Mouse (Mus musculus): ENCODE measurements around the gene Dchs2.
A peak's percentile ranks its signal among the peaks of the same experiment; 100 is the strongest.
"Not testable (repeated sequence)": the region's sequence is repeated elsewhere in the genome, so short reads cannot be mapped to it uniquely, and the experiment has no call there.

Gene Dchs2

DNA sequence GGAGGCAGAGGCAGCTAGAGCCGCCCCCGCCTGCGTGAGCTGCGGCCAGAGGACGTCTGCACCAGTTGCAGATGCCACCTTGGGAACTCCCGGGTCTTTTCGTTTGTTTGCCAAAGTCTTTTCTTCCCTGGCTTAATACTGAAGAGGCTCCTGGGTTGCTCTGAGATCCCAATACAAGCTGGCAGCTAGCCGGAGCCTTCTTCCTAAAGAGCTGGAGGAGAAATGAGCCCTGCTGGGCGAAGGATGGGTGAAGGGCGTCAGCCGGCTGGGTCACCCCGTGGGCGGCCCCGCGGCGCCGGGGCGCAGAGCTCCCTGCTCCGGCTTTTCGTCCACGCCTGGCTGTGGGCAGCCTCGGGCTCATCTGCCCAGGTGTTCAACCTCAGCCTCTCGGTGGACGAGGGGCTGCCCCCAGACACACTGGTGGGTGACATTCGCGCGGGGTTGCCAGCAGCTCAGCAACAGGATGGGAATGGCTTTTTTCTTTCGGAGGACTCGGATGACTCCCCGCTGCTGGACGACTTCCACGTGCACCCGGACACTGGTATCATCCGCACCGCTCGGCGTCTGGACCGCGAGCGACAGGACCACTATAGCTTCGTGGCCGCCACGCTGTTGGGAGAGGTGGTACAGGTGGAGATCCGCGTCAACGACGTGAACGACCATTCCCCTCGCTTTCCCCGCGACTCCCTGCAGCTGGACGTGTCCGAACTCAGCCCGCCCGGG is at the start of gene Dchs2:
Dchs2 (plus strand) TSS at position 223 of the 723 bp plus-strand sequence.
- no peak for DNase-seq (ENCODE audit: low spot score in 2 of 2)

DNA sequence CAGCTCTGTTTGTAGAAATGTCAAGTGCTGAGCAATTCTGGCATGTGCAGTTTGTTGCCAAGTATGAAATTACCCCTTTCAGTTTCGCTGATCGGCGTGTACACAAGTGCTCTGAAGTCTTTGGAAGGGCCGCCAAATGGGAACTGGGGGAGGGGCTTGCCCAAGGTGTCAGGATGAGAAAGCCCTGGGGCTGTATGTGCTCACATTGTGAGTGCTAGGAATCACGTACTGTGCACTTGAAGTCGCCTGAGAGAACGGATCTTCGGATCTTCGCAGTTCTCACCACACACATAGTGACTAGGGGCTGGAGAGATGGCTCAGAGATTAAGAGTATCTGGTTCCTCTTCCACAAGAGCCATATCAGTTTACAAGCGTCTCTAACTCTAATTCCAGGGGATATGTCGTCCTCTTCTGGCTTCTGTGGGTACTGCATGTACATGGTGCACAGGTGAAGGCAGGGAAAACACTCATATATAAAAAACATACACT is 47.1 kb upstream of the Dchs2 start:
- peak; percentile 18 to 45 for DNase-seq (ENCODE audit: low spot score in 2 of 2)

DNA sequence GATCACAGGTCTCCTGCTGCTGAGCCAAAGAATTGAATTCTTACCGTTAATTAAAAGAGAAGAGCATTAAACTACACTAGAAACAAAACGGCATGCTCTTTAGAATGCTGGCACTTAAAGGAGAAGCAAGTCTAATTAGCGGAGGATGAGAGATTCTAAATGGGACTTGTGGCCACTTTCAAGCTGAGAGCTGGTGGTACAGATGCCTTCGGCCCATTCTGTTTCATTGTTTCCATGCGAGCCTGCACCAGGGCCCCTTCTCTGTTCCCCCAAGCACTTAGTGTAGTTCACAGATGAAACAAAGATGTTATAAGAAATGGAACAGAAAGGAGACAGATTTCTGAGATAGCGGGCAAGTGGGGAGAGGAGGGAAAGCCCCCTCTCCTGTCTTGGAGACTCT is 30.2 kb upstream of the Dchs2 start:
- no peak for DNase-seq (ENCODE audit: low spot score in 2 of 2)

DNA sequence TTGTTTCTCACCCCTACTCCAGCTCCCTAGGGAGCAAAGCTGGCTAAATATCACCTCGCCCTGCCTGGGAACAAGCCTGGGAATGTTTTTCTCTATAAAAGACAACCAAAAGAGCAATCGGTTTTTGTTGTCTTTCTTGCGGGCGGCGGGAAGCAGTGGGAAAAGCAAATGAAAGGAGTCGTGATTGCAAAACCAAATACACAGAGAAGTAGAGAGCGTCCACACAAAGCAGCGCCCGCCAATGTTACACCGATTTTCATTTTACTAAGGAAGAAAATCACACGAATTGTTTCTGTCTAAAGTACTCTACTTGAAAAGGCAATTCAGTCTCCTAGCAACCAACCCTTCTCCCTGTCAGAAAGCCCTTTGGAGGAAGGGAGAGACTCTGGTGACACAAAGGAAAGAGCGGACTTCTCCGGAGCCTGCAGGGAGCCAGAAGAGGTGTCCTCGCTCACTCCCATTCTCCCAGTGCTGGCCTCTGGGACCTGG is 29.2 kb upstream of the Dchs2 start:
- DNase-seq (ENCODE audit: low spot score in 2 of 2): no peak

DNA sequence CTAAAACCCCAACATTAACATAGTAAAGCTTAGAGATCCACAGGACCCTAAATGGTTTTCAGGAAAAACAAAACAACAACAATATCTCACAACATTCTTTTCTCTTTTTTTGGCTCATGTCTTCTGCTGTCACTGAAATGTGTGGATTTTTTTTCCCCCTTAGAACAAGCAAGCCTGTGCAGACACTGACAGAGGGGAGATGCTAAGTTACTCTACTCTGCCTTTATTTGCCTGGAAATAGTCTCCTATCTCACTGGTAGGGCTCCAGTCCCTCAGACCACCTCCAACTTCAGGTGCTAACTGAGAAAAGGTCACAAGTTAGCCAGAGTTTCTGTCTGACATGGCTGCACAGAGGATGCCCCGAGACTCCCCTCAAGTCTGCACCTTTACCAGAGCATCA is 28.6 kb upstream of the Dchs2 start:
- no peak for DNase-seq (ENCODE audit: low spot score in 2 of 2)

DNA sequence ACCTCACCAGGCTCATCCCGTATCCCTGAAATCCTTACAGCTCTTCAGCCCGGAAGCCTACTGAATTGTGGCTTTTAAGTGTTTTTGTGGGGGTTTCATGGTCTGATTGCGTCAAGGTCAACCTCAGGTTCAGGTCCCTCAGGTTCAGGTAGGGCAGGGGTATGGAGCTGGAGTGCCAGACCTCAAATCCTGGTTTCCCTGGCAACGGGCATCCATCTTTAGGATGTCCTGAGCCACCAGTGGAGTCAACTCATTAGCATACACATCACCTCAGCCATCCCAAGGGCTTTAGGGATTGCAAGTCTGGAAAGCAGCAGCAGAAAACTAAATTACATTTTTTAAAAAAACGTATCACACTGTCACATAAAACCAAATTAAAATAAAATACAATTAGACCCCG is 28.1 kb upstream of the Dchs2 start:
- no peak for DNase-seq (ENCODE audit: low spot score in 2 of 2)

DNA sequence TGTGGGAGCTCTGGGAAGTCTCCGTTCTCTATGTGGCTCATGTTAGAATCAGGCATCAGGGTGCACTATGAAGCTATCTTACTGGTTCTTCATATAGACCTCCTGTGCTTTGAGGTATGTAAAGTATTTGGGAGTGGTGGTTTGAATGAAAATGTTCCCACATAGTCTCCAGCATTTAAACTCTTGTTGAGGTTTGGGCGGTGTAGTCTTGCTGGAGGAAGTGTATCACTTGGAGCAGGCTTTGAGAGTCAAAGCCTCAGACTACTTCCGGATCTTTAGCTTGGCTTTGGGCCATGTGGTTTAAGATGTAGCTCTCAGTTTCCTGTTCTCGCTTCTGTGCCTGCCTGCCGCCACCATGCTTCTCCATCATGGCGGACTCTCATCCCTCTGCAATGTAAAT is 25.5 kb upstream of the Dchs2 start:
- DNase-seq (ENCODE audit: low spot score in 2 of 2): no peak

DNA sequence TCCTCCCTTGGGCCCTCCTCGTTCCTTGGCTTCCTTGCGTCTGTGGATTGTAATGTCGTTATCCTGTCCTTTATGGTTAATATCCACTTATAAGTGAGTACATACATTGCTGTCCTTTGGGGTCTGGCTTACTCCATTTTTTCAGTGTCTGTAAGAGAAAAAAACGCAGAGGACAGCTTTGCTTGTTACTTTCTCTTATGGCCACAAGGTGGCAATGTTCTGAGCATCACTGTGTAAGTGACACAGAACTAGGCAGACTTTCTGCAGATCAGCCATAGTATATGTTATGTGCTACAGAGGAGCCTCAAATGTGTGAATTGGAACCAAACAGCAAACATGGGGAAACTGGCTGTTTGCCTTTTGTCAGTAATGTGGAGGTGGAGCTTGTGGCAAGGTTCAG is 17.6 kb upstream of the Dchs2 start:
- DNase-seq (ENCODE audit: low spot score in 2 of 2): no peak

DNA sequence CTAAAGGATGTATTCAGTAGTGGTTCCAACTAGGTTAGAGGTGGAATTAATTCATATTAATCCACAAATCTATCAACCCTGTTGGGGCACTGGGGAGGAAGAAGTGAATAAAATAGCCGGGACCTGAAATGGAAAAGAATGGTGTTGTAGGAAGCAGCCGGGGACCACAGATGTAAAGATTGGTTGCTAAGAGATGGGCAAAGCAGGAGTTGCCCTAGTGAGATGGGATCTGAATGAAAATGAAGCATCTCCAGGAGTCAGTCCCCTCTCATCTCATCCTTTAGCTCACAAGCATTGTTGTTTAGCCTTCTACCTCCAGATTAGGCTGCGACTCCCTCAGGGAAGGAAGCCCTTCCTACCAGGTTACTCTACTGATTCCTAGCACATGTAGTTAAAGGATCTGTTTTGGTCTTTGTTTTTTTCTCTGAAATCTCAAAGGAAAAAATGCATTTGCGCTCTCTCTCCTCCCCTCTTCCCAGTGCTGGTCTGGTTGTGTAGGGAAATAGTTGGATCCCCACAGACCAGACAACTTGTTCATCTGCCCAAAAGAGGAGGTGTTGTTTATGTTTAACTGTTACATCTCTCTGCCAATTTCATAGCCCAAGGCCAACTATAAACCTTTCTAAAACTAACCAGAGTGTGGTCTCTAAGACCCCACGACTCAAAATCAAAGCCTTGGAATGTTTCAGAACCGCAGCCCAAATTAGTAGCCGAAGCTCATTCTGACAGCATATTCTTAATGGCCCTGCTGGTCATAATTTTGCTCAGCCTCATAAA is 16.1 kb upstream of the Dchs2 start:
- DNase-seq (ENCODE audit: low spot score in 2 of 2): no peak

DNA sequence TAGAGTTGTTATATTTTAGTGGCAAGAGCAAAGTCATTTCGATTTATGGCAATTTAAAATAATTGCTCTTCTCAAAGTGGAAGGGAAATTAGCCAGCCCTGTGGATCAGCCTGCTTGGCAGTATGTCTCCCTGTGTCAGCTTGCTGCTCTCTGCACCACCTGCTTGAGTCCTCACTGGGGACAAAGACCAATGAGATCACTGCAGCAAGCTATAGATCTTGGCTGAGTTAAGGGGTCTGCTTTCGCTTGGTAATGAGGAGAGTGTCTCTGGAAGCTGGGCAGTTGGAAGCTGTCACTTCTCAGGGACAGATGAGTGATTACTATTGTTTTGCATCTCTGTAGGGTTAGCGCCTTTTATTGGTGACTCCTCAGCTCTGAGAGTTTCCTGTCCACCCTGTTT is 14.9 kb upstream of the Dchs2 start:
- no peak for DNase-seq (ENCODE audit: low spot score in 2 of 2)

DNA sequence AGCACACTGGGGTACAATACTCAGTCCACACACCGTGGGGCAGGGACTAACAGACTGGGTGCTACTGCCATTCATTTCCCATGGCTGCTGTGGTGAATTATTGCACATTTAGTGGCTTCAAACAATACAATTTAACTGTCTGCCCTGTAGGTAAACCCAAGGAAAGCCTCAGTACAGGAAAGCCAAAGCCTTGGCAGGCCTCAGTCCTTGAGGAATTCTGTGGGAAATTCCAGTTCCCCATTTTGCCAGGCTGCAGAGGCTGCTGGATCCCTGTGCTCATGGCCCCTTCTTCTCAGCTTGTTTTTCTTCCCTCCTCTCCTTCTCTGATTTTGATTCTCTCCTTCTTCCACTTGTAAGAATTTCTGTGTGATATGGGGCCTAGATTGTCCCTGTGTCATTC is 12.8 kb upstream of the Dchs2 start:
- DNase-seq (ENCODE audit: low spot score in 2 of 2): no peak

DNA sequence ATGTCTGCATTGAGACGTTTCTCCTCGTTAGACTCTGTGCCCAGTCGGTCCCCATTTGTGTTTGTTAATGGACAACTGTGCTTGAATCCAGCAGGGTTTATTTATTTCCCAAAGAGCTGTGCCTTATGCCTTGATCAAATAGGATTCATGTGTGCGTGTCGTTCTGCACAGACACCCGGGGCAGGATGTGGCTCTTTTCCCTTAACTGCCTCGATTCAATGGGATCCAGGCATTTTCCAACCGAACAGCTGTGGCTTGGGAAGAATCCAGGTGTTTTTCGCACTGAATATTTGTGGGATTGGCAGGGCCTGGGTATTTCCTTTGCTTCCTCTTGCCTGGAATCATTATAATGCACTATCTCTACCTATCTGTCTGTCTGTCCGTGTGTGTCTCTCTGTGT is 10.2 kb upstream of the Dchs2 start:
- DNase-seq (ENCODE audit: low spot score in 2 of 2): no peak

DNA sequence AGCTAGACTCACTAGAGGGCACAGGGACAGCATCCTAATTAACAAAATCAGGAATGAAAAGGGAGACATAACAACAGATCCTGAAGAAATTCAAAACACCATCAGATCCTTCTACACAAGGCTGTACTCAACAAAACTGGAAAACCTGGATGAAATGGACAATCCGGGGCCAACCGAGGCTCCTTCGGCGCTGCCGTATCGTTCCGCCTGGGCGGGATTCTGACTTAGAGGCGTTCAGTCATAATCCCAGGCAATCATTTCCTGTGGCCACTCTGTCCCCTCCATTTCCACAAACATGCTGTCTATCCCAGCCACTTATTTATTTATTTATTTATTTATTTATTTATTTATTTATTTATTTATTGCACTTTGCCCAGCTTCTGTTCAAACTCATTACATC is 3.8 kb upstream of the Dchs2 start:
- not testable (repeated sequence) for DNase-seq (ENCODE audit: low spot score in 2 of 2)

DNA sequence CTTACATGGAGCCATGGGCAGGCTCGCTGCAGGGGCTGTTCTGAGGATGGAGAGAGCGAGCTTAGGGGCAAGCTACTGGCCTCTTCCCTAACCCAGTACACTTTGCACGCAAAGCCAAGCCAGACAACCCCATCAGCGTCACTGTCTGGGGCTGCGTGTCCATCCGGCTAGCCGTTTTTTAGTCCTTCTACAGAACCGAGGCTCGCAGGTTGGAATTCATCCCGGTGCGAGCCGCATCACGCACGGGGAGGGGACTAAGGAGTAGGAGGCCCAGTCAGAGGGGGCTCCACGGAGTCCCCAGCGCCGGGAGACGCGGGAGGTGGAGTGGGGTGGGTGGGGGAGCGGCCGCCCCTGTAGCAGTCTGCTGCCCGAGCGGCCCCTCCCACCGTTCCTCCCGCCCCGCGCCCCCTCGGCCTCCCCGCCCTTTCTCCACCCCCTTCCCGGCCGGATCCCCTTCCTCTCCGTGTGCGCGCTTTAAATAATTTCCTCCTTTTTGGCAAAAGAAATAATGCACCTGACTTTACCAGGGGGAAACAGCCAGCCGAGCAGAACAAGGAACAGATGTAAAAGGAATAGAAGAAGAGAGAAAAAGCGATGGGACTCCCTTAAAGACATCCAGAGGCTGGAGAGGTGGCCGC is 541 bp upstream of the Dchs2 start:
- DNase-seq (ENCODE audit: low spot score in 2 of 2): no peak

DNA sequence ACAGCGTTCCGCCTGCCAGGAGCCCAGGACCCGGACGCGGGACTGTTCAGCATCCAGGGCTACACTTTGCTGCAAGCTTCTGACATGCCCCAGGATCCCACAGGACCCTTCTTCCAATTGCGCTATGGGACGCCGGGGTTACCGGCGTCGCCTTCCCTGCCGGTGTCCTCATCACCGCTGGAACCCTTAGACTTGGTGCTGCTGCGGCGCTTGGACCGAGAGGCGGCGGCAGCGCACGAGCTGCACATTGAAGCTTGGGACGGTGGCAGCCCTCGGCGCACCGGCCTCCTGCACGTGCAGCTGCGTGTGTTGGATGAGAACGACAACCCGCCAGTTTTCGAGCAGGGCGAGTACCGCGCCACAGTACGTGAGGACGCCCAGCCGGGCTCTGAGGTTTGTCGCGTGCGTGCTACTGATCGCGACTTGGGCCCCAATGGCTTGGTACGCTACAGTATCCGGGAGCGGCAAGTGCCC is 738 bp downstream of the Dchs2 start:
- peak in 1 of 2 experiments; percentile 32 for DNase-seq (ENCODE audit: low spot score in 2 of 2)

DNA sequence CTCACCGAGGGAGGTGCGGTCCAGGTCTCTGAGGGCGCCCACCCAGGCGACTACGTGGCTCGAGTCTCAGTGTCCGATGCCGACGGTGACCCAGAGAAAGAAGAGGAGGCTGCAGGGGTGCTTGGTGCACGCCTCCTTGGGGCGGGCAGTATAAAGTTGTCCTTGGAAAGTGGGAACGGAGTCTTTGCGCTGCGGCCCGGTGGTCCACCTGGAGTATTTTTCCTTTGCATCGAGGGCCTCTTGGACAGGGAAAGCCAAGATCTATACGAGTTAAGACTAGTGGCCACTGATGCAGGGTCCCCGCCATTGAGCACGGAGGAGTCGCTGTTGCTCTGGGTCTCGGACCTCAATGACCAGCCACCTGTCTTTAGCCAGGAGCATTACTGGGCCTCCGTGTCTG is 1.4 kb downstream of the Dchs2 start:
- DNase-seq (ENCODE audit: low spot score in 2 of 2): no peak

DNA sequence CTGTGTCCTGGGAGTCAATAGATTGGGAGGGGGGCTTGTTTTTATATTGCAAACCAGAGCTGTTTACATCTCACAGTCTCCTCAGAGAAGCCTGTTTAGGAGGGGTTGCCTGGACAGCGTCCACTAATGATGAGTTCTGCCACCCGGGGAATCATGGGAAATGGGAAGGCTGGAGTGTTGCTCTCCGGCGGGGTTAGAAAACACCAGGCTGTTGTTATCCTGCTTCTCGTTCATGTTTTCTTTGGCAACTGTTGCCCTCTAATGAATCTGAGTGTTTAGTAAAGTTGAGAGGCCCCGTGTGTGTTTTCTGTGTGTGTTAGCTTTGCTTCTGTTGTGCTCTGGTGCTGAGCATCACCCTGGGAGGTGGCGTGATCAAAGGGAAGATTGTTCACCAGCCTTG is 8.7 kb downstream of the Dchs2 start:
- DNase-seq (ENCODE audit: low spot score in 2 of 2): no peak

DNA sequence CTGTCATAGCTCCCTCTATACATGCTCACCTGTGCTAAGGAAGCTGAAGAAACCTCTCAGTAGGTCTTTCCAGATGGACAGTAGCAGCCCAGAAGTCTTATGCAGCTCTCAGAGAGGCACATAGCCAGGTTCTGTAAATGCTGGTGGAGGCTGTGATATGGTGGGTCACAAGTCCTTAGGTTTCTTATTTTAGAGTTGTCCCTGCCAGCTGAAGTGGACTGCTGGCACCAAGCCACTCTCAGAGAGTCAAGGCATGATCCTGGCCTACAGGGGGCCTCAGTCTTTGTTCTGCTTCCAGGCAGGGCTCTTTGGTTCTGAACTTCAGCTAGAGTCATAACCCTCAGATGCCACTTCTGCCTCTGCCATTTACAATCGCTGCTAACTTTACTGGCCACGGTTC is 11.1 kb downstream of the Dchs2 start:
- DNase-seq (ENCODE audit: low spot score in 2 of 2): no peak

DNA sequence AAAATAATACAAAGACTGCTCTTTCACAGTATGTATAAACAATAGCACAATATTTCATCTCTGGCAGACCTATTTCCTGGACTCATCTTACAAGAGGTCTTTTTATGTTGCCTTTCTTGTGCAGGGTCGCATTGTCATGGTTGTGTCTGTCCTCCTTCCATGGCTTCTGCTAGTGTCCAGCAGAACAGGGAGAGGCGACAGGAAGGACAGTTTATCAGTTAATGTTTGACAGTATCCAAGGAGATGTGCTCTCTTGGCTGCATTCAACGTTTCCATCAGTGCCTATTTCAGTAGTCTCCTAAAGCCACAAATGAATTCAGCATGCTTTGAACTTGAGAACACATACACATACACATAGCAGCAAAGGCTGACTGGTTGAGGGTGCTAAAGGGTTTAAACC is 17.9 kb downstream of the Dchs2 start:
- DNase-seq (ENCODE audit: low spot score in 2 of 2): no peak

DNA sequence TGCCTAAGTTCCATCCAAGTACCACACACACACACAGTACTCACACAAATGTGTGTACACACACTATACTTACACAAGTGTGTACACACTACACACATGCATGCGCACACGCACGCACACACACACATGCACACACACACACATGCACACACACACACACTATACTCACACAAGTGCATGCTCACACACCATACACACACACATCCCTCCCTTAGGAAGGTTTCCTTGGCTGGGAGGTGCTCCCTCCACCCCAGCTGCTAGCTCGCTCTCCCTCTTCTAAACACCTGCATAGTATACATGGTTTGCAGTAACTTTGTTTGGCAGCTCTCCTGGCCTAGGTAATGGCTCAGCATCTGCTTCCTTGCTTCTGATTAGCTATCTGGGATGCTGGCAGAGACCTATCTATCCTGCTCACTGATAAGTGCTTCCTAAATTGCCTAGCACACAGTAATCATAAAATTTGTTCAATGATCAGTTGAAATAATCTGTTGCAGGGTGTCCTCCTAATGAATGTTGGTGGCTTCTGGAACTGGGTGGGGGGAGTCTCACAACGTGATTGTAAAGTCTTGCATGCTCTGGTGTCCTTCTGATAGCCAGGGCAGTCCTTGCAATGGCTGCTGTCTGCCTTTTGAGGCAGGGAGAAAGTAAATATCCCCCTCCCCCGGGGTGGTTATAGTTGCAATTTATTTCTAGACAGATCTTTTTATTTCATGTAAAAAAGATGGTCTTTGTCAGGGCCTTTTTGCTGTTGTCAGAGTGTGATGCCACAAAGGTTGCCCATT is 19.7 kb downstream of the Dchs2 start:
- DNase-seq (ENCODE audit: low spot score in 2 of 2): no peak

DNA sequence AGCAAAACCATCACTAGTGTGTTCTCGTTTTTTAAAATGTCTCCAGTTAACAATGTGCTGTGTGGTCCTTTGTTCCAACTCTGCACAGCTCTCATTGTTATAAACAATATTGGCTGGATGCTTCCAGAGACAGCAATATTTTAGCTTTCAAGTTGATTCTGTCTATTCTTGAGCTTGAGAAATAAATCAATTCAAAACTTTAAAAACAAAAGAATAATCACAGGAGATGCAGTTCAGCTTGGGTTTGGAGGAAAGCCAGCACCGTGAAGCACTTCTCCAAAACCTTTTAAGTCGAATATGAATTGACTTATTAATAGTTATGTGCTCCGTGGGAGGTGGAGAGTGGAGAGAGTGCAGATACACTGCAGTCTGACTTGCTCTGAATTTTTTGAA is 20.3 kb downstream of the Dchs2 start:
- DNase-seq (ENCODE audit: low spot score in 2 of 2): no peak

DNA sequence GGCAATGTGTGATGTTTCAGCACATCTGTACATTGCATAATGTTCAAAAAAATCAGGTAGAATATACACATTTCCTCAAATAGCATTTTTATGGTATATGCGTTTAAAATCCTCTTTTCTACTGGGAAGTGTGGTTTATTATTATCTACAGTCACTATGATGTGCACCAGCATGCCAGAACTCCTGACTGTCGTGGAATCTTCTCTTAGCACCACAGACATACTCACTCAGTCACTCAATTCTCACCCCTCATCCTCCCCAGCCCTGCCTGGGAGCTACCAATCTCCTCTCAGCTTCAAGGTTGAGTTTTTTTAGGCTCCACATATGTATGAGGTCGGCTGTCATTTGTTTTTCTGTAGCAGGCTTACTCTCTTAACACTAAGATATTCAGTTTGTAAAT is 20.8 kb downstream of the Dchs2 start:
- DNase-seq (ENCODE audit: low spot score in 2 of 2): no peak
